Mouse (Mus musculus) neural tube, embryonic 15.5 days (tissue): ENCODE data around the gene Gpr50. TPM values are rescaled to one million over a fixed set of nuclear protein-coding genes. Genes with fewer than 3 reads are reported as not detected.

Experiments
- ATAC-seq: fragments of 200-750 bp; cut with Nextera tagmentation; 2 replicates; pipeline ENCODE4 v1.8.0; 2017; ENCODE audit warnings: mild to moderate bottlenecking, moderate TSS enrichment, moderate library complexity; ENCODE audit not compliant: low FRiP score
- H3K27ac ChIP-seq: fragments of 300-500 bp; sonication (generic); replicated peaks from 2 replicates; pipeline ENCODE4 v1.5.1; 2015; ENCODE audit warnings: mild to moderate bottlenecking, inconsistent platforms
- H3K27me3 ChIP-seq: fragments of 300-500 bp; sonication (generic); replicated peaks from 2 replicates; pipeline ENCODE4 v1.6.1; 2015; ENCODE audit warnings: inconsistent platforms
- H3K36me3 ChIP-seq: fragments of 300-500 bp; sonication (generic); 2 replicates; pipeline ENCODE4 v1.6.1; 2015; ENCODE audit warnings: inconsistent platforms
- H3K4me1 ChIP-seq: fragments of 300-500 bp; sonication (generic); 2 replicates; pipeline ENCODE4 v1.6.1; 2015; ENCODE audit warnings: inconsistent platforms
- H3K4me2 ChIP-seq: fragments of 300-500 bp; sonication (generic); 2 replicates; pipeline ENCODE4 v1.6.1; 2015; ENCODE audit warnings: inconsistent platforms, mild to moderate bottlenecking, moderate library complexity
- H3K4me3 ChIP-seq: fragments of 300-500 bp; sonication (generic); replicated peaks from 2 replicates; pipeline ENCODE4 v1.5.1; 2015; ENCODE audit warnings: mild to moderate bottlenecking, inconsistent platforms
- H3K9ac ChIP-seq: fragments of 300-500 bp; sonication (generic); replicated peaks from 2 replicates; pipeline ENCODE4 v1.6.1; 2015; ENCODE audit warnings: mild to moderate bottlenecking, inconsistent platforms
- H3K9me3 ChIP-seq: fragments of 300-500 bp; sonication (generic); replicated peaks from 2 replicates; pipeline ENCODE4 v1.6.1; 2016; ENCODE audit warnings: inconsistent platforms
- WGBS: fragments of 180-500 bp; shearing (Covaris S2); methylation state at CpG from one replicate; pipeline ENCODE4 v1.1.7; 2015; ENCODE audit warnings: mixed read lengths; 5-methylcytosine and 5-hydroxymethylcytosine counted together
- polyA plus RNA-seq: library from polyadenylated mRNA; unstranded; fragments of >200 nt; fragmentation: Nextera tagmentation; extraction: Ambion mirVana; gene quantifications from 2 replicates; pipeline ENCODE4 v1.2.1, GENCODE M21; 2015

The Gpr50 gene
- 0.75 and 1.0 TPM in 2 replicates for polyA plus RNA-seq

DNA sequence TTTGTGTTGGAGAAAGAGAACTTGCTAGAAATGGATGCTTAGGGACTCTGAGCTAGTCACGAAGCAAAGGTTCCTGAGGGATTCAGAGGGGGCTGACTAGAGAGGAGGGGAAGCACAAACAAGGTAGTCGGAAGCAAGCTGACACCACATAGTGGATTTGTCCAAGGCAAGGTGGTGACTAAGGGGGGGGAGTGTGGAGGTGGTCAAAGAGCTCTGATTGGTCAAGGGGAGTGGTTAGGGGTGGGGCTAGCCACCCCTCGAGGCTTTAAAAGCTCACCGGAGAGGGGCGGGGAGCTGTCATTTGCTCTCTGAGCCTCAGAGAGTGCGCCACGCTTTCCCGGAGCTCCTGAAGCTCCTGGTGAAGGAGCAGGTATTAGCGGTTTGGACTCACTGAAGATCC, at the start of gene Gpr50:
TSS of gene Gpr50 (plus strand) at position 294 of the 400 bp plus-strand sequence.
- Histone ChIP-seq H3K36me3 (no peaks in the 10 kb centered on the region), H3K27me3 (peaks cover 59% of the 10 kb centered on the region), H3K4me1 (peaks cover 10% of the 10 kb centered on the region; the same call in 1 of the 2 replicates), H3K4me3 (peak within 1 kb of the TSS; percentile 44), H3K27ac (no peak within 1 kb of the TSS), H3K9ac (peak within 1 kb of the TSS; percentile 32; the same call in 1 of the 2 replicates), H3K9me3 (peaks cover 5% of the 10 kb centered on the region; the same call in 1 of the 2 replicates), H3K4me2 (peak within 1 kb of the TSS; percentile 76)
- ATAC-seq, result 0 out of 2 replicates have a peak, but pooled peaks have one; percentile 26
- 39% methylated on average over 9 of the region's 9 CpGs for WGBS

DNA sequence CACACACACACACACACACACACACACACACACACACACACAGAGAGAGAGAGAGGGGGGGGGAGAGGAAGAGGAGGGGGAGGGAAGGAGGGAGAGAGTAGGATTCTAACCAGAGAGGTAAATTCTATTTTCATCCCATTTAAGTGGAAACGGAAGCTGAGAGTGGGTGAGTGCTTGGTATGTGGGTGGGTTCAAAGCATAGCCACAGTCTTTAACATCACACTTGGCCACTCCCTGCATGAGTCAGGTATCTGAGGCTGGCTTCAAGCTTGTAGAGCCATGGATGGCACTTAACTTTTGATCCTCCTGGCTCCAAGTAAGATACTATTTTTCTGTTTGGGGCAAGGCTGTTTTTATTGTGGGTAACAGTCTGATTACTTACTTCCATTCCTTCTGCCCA, 41.2 kb upstream of the Gpr50 start:
- H3K27ac ChIP-seq, result no peak overlapping the region
- no peaks in the 10 kb centered on the region for H3K27me3 ChIP-seq
- no peaks in the 10 kb centered on the region for H3K4me1 ChIP-seq
- no peak overlapping the region for H3K9ac ChIP-seq
- H3K4me2 ChIP-seq, result no peak overlapping the region
- H3K36me3 ChIP-seq, result no peaks in the 10 kb centered on the region
- H3K4me3 ChIP-seq, result no peak overlapping the region
- ATAC-seq, result no peak
- WGBS, result 70% methylated on average over 1 of the region's 1 CpGs
- no peaks in the 10 kb centered on the region for H3K9me3 ChIP-seq

DNA sequence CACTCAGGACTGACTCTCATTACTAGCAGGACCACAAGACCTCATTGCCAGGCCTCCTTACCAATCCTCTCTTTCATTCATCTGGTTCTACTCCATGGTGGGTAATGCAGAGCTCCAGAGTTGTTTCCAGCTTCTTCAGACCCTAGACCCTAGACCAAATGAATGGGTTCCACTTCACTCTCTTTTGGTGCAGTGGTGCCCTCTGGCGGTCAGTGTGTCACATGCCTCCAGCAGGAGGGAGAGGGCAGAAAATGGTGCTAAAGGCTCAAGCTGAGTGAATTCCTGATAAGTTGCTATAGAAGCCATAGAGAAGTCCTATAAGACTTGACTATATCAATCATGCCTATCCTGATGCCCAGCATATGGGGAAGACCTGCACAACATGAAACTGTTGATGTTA, 39.6 kb upstream of the Gpr50 start:
- WGBS, result 23% methylated on average over 1 of the region's 1 CpGs
- H3K27ac ChIP-seq, result no peak overlapping the region

DNA sequence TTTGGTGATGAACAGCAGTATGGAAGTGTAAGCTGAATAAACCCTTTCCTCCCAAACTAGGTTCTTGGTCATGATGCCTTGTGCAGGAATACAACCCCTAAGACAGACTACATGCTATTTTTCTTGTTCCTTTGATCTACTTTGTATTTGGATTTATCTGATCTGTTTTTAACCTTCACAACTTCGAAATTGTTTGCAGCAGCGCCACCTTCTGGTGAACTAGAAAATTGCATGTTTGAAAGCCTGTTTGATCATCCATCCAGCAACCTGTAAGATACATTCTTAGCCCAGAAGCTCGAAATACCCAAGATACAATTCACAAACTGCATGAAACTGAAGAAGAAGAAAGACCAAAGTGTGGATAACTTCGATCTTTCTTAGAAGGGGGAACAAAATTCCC, 35.2 kb upstream of the Gpr50 start:
- H3K4me2 ChIP-seq, result no peak overlapping the region
- H3K4me3 ChIP-seq, result no peak overlapping the region
- H3K9ac ChIP-seq, result no peak overlapping the region
- 19% methylated on average over 4 of the region's 4 CpGs for WGBS
- no peak overlapping the region for H3K27ac ChIP-seq
- H3K36me3 ChIP-seq, result no peaks in the 10 kb centered on the region
- no peaks in the 10 kb centered on the region for H3K27me3 ChIP-seq
- no peaks in the 10 kb centered on the region for H3K4me1 ChIP-seq
- ATAC-seq, result no peak
- H3K9me3 ChIP-seq, result no peaks in the 10 kb centered on the region

More for the DNA sequence above, 39.6 kb upstream of the Gpr50 start:
- H3K4me1 ChIP-seq, result no peaks in the 10 kb centered on the region
- H3K4me2 ChIP-seq, result no peak overlapping the region
- H3K9ac ChIP-seq, result no peak overlapping the region
- H3K36me3 ChIP-seq, result no peaks in the 10 kb centered on the region
- no peak overlapping the region for H3K4me3 ChIP-seq
- no peaks in the 10 kb centered on the region for H3K9me3 ChIP-seq
- no peak for ATAC-seq
- H3K27me3 ChIP-seq, result no peaks in the 10 kb centered on the region

DNA sequence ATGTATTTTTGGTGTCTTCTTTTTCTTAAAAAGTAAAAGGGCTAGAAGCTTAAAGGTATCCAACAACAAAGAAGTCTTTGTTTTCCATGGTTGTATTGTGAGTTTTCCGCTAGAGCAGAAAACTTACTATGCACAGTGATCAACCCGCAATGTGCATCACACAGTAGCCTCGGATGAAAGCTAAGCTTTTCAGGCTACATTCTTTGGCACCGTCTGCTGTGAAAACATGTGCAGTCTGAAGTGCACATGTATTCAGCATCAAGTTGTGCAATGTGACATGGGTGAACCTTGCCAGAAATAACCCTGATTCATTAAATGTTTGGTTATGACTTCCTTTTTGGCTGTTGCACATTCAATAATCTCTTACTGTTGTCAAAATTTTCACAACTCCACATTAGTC, 32.8 kb upstream of the Gpr50 start:
- Histone ChIP-seq H3K9me3 (no peaks in the 10 kb centered on the region), H3K4me2 (no peak overlapping the region), H3K27ac (no peak overlapping the region), H3K36me3 (no peaks in the 10 kb centered on the region), H3K27me3 (no peaks in the 10 kb centered on the region), H3K4me3 (no peak overlapping the region), H3K4me1 (no peaks in the 10 kb centered on the region), H3K9ac (no peak overlapping the region)
- no peak for ATAC-seq
- 67% methylated on average over 4 of the region's 4 CpGs for WGBS

DNA sequence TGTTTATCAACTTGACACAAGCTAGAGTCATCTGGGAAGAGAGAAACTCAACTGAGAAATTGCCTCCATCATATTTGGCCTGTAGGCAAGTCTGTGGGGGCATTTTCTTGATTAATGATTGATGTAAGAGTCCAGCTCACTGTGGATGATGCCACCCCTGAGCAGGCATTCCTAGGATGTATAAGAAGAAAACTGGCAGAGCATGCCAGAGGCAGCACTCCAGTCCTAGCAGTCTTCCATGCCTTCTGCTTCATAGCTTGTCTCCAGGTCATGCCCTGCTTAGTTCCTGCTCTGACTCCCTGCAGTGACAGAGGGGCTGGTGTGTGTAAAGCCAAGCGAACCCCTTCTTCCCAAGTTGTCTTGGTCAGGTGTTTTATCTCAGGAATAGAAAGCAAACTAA, 32.3 kb upstream of the Gpr50 start:
- 52% methylated on average over 1 of the region's 1 CpGs for WGBS
- Histone ChIP-seq H3K9me3 (no peaks in the 10 kb centered on the region), H3K27ac (no peak overlapping the region), H3K9ac (no peak overlapping the region), H3K4me2 (no peak overlapping the region), H3K4me1 (no peaks in the 10 kb centered on the region), H3K27me3 (no peaks in the 10 kb centered on the region), H3K4me3 (no peak overlapping the region), H3K36me3 (no peaks in the 10 kb centered on the region)
- ATAC-seq, result no peak

DNA sequence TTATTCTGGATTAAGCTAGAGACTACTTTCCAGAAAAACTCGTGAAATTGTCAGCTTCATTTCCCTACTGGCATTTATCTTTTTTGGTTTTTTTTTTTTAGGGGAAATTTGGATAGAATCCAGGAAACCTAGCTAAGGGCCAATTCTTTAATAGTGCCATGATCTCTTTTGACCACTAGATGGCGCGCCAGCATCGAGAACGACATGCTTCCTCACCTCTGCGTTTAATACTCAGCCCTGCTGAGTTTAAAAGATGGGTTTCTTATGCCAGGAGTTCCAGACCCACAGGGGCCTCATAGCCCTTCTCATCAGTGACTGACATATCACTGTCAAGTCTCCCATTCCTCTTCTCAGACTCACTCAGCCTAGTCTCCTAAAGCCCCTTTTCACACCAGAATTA, 15.5 kb upstream of the Gpr50 start:
- no peaks in the 10 kb centered on the region for H3K27me3 ChIP-seq
- H3K36me3 ChIP-seq, result no peaks in the 10 kb centered on the region
- no peak overlapping the region for H3K27ac ChIP-seq
- peak; percentile 77; the same call in 1 of the 2 replicates for ATAC-seq
- no peak overlapping the region for H3K4me3 ChIP-seq
- 2% methylated on average over 6 of the region's 6 CpGs for WGBS
- no peak overlapping the region for H3K9ac ChIP-seq
- no peaks in the 10 kb centered on the region for H3K9me3 ChIP-seq
- 0 out of 2 replicates have a peak, but pooled peaks cover 3% of the 10 kb centered on the region for H3K4me1 ChIP-seq
- H3K4me2 ChIP-seq, result no peak overlapping the region

DNA sequence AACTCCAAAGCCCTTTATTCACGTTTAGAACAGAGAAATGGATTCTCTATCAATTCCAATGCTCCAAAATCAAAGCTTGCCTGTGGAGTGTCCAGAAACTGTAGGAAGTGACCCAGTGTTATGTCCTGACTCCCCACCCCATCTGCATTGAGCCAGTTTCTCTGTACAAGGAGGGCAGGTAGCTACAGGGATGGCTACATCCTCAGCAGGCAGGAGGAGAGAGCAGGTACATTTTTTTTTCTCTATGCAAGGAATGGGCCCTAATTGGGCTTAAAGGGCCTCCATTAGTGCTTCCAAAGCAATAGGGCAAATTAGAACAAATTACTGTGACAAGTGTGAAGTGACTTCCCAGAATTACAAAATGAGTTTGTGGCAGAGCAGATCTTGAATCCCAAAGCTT, 15.0 kb upstream of the Gpr50 start:
- 0 out of 2 replicates have a peak, but pooled peaks cover 3% of the 10 kb centered on the region for H3K4me1 ChIP-seq
- H3K4me2 ChIP-seq, result no peak overlapping the region
- no peak overlapping the region for H3K9ac ChIP-seq
- H3K27ac ChIP-seq, result 0 out of 2 replicates have a peak overlapping the region, but pooled peaks have one; percentile 13
- ATAC-seq, result no peak
- H3K36me3 ChIP-seq, result no peaks in the 10 kb centered on the region
- WGBS, result 7% methylated on average over 1 of the region's 1 CpGs
- H3K27me3 ChIP-seq, result no peaks in the 10 kb centered on the region
- no peak overlapping the region for H3K4me3 ChIP-seq
- H3K9me3 ChIP-seq, result no peaks in the 10 kb centered on the region

DNA sequence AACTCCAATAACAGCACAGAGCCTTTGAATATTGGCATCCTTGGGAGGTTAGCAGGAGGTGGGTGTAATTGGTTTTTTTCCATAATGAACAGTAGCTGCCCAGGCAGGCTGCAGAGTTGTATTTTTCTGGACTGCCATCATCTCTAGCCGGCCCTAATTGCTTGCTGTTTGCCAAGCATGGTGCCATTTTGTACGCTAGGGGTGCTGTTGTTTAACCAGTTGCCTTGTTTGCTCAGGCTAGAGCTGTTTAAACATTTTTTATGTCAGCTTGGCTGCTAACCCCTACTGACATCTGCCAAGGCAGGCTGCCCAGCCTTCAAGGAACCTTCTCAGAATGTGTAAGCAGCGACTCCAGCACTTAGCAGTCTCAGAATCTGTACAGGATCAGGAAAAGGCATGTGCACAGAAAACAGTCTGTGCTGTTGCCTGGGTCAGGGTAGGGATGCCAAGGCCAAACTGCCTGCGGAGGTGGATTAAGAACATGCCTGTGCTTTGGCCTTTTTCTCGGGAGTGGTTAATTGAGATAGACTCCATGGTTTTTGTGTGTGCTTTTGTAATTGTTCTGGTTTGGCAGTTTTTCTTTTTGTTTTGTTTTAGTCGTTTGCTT, 14.5 kb upstream of the Gpr50 start:
- peak; percentile 80 for ATAC-seq
- no peak overlapping the region for H3K4me2 ChIP-seq
- H3K9me3 ChIP-seq, result no peaks in the 10 kb centered on the region
- no peaks in the 10 kb centered on the region for H3K27me3 ChIP-seq
- 0 out of 2 replicates have a peak overlapping the region, but pooled peaks have one; percentile 13 for H3K27ac ChIP-seq
- H3K9ac ChIP-seq, result no peak overlapping the region
- H3K36me3 ChIP-seq, result no peaks in the 10 kb centered on the region
- 0 out of 2 replicates have a peak, but pooled peaks cover 3% of the 10 kb centered on the region for H3K4me1 ChIP-seq
- WGBS, result 45% methylated on average over 6 of the region's 6 CpGs
- H3K4me3 ChIP-seq, result no peak overlapping the region

DNA sequence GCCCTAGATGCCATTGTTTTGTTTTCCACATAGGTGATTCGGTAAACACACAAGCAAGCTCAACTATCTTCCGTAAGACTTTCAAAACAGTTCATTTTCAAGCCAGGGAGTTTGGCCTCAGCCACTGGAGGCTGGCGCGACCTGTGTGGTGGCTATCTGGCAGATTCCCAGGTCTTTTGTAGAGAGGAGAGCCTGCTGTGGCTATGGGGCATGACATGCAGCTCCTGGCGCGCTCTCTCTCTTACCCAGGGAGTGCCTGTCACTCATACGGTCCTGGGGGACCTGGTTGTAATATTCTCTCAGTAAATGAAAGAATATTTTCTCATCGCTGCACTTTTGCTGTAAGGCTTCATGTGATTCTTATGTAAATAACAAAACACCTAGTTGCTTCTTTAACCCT, 13.5 kb upstream of the Gpr50 start:
- H3K36me3 ChIP-seq, result no peaks in the 10 kb centered on the region
- 0 out of 2 replicates have a peak, but pooled peaks cover 3% of the 10 kb centered on the region for H3K4me1 ChIP-seq
- H3K9me3 ChIP-seq, result no peaks in the 10 kb centered on the region
- ATAC-seq, result 0 out of 2 replicates have a peak, but pooled peaks have one; percentile 58
- no peak overlapping the region for H3K4me3 ChIP-seq
- no peak overlapping the region for H3K27ac ChIP-seq
- H3K27me3 ChIP-seq, result no peaks in the 10 kb centered on the region
- 36% methylated on average over 8 of the region's 8 CpGs for WGBS
- H3K4me2 ChIP-seq, result no peak overlapping the region
- no peak overlapping the region for H3K9ac ChIP-seq

DNA sequence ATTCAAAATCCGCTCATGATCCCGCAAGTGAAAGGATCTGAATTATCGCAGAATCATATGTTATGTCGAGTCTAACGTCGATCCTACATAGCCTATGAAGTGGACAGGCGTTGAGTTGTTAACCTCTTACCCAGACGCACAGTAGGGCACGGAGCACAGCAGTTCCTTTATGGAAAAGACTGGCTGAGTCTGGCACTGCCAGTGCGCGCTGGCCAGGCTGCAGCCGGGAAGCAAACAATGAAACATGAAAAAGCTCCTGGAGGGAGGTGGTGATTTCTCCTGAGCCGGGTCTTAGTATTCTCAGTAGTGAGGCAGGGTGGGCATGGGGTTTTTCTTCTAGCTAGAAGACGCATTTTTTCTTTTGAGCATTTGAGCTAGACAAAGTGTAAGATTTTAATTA, 1.7 kb upstream of the Gpr50 start:
- Histone ChIP-seq H3K36me3 (no peaks in the 10 kb centered on the region), H3K9ac (no peak overlapping the region), H3K4me2 (peak overlapping the region; percentile 44), H3K9me3 (peaks cover 5% of the 10 kb centered on the region; the same call in 1 of the 2 replicates), H3K4me1 (peaks cover 10% of the 10 kb centered on the region; the same call in 1 of the 2 replicates), H3K4me3 (peak overlapping the region; percentile 20), H3K27me3 (peaks cover 54% of the 10 kb centered on the region), H3K27ac (no peak overlapping the region)
- 23% methylated on average over 14 of the region's 14 CpGs for WGBS
- no peak for ATAC-seq
